Mouse (Mus musculus): ENCODE results near the gene Pax6. TPM values are rescaled to one million over a fixed set of nuclear protein-coding genes. Genes with fewer than 3 reads are reported as not detected.

The Pax6 gene
- polyA plus RNA-seq, 2 experiments from 2014 or later: 1.3 TPM; not detected in 1

- ATAC-seq: no peak
These were observed 16.4 kb downstream of the Pax6 start for GRCm38 (mm10) chr2:105684991-105685650.

GRCm38 (mm10) chr2:105685651-105686050 is 17.0 kb downstream of the Pax6 start:
- no peak for ATAC-seq

- no peak for ATAC-seq
These were observed 17.9 kb downstream of the Pax6 start for GRCm38 (mm10) chr2:105686363-105687316.

GRCm38 (mm10) chr2:105687317-105687991 is 18.8 kb downstream of the Pax6 start:
- ATAC-seq: no peak

- ATAC-seq: no peak
These were observed 19.3 kb downstream of the Pax6 start for GRCm38 (mm10) chr2:105688011-105688410.

GRCm38 (mm10) chr2:105688436-105689303 is 20.0 kb downstream of the Pax6 start:
- ATAC-seq: no peak

GRCm38 (mm10) chr2:105689304-105689770 is 20.6 kb downstream of the Pax6 start:
- no peak for ATAC-seq

GRCm38 (mm10) chr2:105689771-105690639 is 21.3 kb downstream of the Pax6 start:
- no peak for ATAC-seq

GRCm38 (mm10) chr2:105691296-105691695 is 22.6 kb downstream of the Pax6 start:
- no peak for ATAC-seq

- no peak for ATAC-seq
These were observed 29.0 kb downstream of the Pax6 start for GRCm38 (mm10) chr2:105697741-105698140.

- no peak for ATAC-seq
These were observed 29.9 kb downstream of the Pax6 start for GRCm38 (mm10) chr2:105698631-105699030.

GRCm38 (mm10) chr2:105701781-105702180 is 33.1 kb downstream of the Pax6 start:
- ATAC-seq: no peak

GRCm38 (mm10) chr2:105702586-105702985 is 33.9 kb downstream of the Pax6 start:
- no peak for ATAC-seq

GRCm38 (mm10) chr2:105705320-105705719 is 36.6 kb downstream of the Pax6 start:
- no peak for ATAC-seq

GRCm38 (mm10) chr2:105709126-105709525 is 40.4 kb downstream of the Pax6 start:
- ATAC-seq: no peak

GRCm38 (mm10) chr2:105710511-105710910 is 41.8 kb downstream of the Pax6 start:
- no peak for ATAC-seq

- no peak for ATAC-seq
These were observed 46.9 kb downstream of the Pax6 start for GRCm38 (mm10) chr2:105715409-105716115.

GRCm38 (mm10) chr2:105726657-105727056 is 58.0 kb downstream of the Pax6 start:
- ATAC-seq: no peak

- no peak for ATAC-seq
These were observed 62.0 kb downstream of the Pax6 start for GRCm38 (mm10) chr2:105730704-105731103.

GRCm38 (mm10) chr2:105736166-105736565 is 67.5 kb downstream of the Pax6 start:
- ATAC-seq: no peak
